Mouse (Mus musculus): Measurements from ENCODE around the gene Iqgap1.

DNA sequence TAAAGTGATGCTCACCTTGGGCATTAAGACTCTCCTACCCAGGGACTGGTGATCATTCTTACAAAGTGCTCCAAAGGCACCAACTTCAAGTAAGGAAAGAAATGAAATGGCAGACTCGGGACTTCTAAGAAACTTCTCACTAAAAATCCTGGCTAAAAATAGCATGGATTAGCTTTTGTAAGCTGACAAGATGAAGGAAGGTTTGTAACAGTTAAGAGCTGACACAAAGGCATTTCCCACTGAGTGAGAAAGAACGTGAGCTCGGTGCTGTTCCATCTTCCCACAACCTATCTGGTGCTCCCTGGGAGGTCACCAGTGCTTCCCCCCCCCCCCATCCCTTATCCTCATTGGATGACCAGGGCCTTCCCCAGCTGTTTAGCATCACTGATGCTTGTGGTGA is 80.0 kb downstream of the Iqgap1 start:
- TF ChIP-seq CTCF (IDR thresholded peaks at IDR 0.05; ENCODE audit: control insufficient read depth, insufficient read depth, insufficient replicate concordance, low read depth, low read length) (no peak), POLR2A (IDR thresholded peaks at IDR 0.05; ENCODE audit: control insufficient read depth, low read depth, low read length) (no peak)

All from testis, adult 2 months (tissue).